Mouse (Mus musculus) E14TG2a.4 (cell line): ENCODE results near the gene Nol4l.

Source experiments
- CTCF ChIP-seq: conservative IDR thresholded peaks from 2 replicates; pipeline ENCODE4 v1.5.1; 2014; ENCODE audit warnings: low read length
- NANOG ChIP-seq: IDR thresholded peaks from 2 replicates; pipeline ENCODE4 v1.6.1; 2014; ENCODE audit warnings: borderline replicate concordance, low read length, mixed read lengths
- POU5F1 ChIP-seq: IDR thresholded peaks from 2 replicates; pipeline ENCODE4 v1.6.1; 2014; ENCODE audit warnings: low read length, borderline replicate concordance

- TF ChIP-seq CTCF (no peak), POU5F1 (no peak), NANOG (no peak)
Measured at GRCm38 (mm10) chr2:153437306-153437659, 92.5 kb downstream of the Nol4l start.
